Mouse (Mus musculus) liver, postnatal 0 days (tissue): Measurements from ENCODE around the gene Mrpl50. TPM values are rescaled to one million over a fixed set of nuclear protein-coding genes. Genes with fewer than 3 reads are reported as not detected.

ENCODE experiments used
- ATAC-seq: fragments of 200-750 bp; cut with Nextera tagmentation; 2 replicates; pipeline ENCODE4 v1.8.0; 2017; ENCODE audit warnings: mild to moderate bottlenecking, moderate library complexity
- DNase-seq: peaks from one replicate; pipeline ENCODE4 v3.0.0-alpha.2; 2016
- H3K27ac ChIP-seq: fragments of 300-500 bp; sonication (generic); 2 replicates; pipeline ENCODE4 v1.5.1; 2014; ENCODE audit warnings: antibody characterized with exemption, moderate library complexity, mild to moderate bottlenecking, low read depth
- H3K27me3 ChIP-seq: fragments of 300-500 bp; sonication (generic); 2 replicates; pipeline ENCODE4 v1.6.1; 2014; ENCODE audit warnings: low read length, control low read depth, mixed read lengths; ENCODE audit not compliant: insufficient read depth
- H3K36me3 ChIP-seq: fragments of 300-500 bp; sonication (generic); replicated peaks from 2 replicates; pipeline ENCODE4 v1.6.1; 2014; ENCODE audit warnings: mild to moderate bottlenecking, control low read depth, low read length, moderate library complexity, mixed read lengths; ENCODE audit not compliant: insufficient read depth
- H3K4me1 ChIP-seq: fragments of 300-500 bp; sonication (generic); 2 replicates; pipeline ENCODE4 v1.6.1; 2014; ENCODE audit warnings: antibody characterized with exemption, mild to moderate bottlenecking, control low read depth; ENCODE audit not compliant: insufficient read depth
- H3K4me2 ChIP-seq: fragments of 300-500 bp; sonication (generic); 2 replicates; pipeline ENCODE4 v1.6.1; 2014; ENCODE audit warnings: low read depth, mild to moderate bottlenecking, low read length, moderate library complexity, mixed read lengths
- H3K4me3 ChIP-seq: fragments of 300-500 bp; sonication (generic); 2 replicates; pipeline ENCODE4 v1.5.1; 2014; ENCODE audit warnings: low read depth, low read length
- H3K9ac ChIP-seq: fragments of 300-500 bp; sonication (generic); replicated peaks from 2 replicates; pipeline ENCODE4 v1.6.1; 2014; ENCODE audit warnings: mild to moderate bottlenecking, moderate library complexity
- H3K9me3 ChIP-seq: fragments of 300-500 bp; sonication (generic); 2 replicates; pipeline ENCODE4 v1.6.1; 2016; ENCODE audit warnings: mild to moderate bottlenecking, control low read depth, low read length, mixed read lengths
- CTCF ChIP-seq: sonication (generic); IDR thresholded peaks from 2 replicates; pipeline ENCODE4 v1.5.1; 2016; ENCODE audit warnings: antibody characterized with exemption, low read depth
- EP300 ChIP-seq: IDR thresholded peaks from 2 replicates; pipeline ENCODE4 v1.6.1; 2016; ENCODE audit warnings: antibody characterized with exemption, low read depth, mild to moderate bottlenecking
- WGBS: fragments of 180-500 bp; shearing (Covaris S2); extraction: QIAGEN DNeasy Blood & Tissue Kit; methylation state at CpG from one replicate; pipeline ENCODE4 v1.1.7; 2014; ENCODE audit not compliant: insufficient replicate concordance; 5-methylcytosine and 5-hydroxymethylcytosine counted together
- polyA plus RNA-seq: library from polyadenylated mRNA; unstranded; fragments of >200 nt; fragmentation: Nextera tagmentation; extraction: Ambion mirVana; gene quantifications from 2 replicates; pipeline ENCODE4 v1.2.1, GENCODE M21; 2015

The Mrpl50 gene
- polyA plus RNA-seq, result 64.3 and 66.1 TPM in 2 replicates

GRCm38 (mm10) chr4:49520572-49521340 is at the start of gene Mrpl50, which contains the start of gene Zfp189:
TSS of gene Mrpl50 (minus strand) at chr4:49521093.
TSS of gene Zfp189 (plus strand) at chr4:49521176.
- TF ChIP-seq EP300 (no peak), CTCF (no peak)
- H3K9me3 ChIP-seq, result no peaks in the 10 kb centered on the region
- peak; percentile 92 for DNase-seq

GRCm38 (mm10) chr4:49567613-49568012 is 46.7 kb upstream of the Mrpl50 start:
- no peak overlapping the region for H3K4me3 ChIP-seq
- no peaks in the 10 kb centered on the region for H3K36me3 ChIP-seq
- no peak overlapping the region for H3K9ac ChIP-seq
- no peaks in the 10 kb centered on the region for H3K4me1 ChIP-seq
- no peak overlapping the region for H3K4me2 ChIP-seq
- DNase-seq (no peak), ATAC-seq (peak; percentile 79)
- WGBS, result 23% methylated on average over 3 of the region's 3 CpGs
- no peak overlapping the region for H3K27ac ChIP-seq
- TF ChIP-seq CTCF, result peak; percentile 94
- TF ChIP-seq EP300, result no peak
- no peaks in the 10 kb centered on the region for H3K27me3 ChIP-seq
- no peaks in the 10 kb centered on the region for H3K9me3 ChIP-seq

More at GRCm38 (mm10) chr4:49520572-49521340, at the start of gene Mrpl50, which contains the start of gene Zfp189:
- Histone ChIP-seq H3K27ac (peak within 1 kb of the TSS; percentile 90), H3K9ac (peak within 1 kb of the TSS; percentile 88), H3K36me3 (peaks cover 4% of the 10 kb centered on the region; the same call in 1 of the 2 replicates), H3K4me1 (peaks cover 13% of the 10 kb centered on the region), H3K27me3 (no peaks in the 10 kb centered on the region), H3K4me3 (peak within 1 kb of the TSS; percentile 84), H3K4me2 (peak within 1 kb of the TSS; percentile 90)
- peak; percentile 100 for ATAC-seq
- under 1% methylated on average over 41 of the region's 41 CpGs for WGBS

GRCm38 (mm10) chr4:49559915-49560772 is 39.3 kb upstream of the Mrpl50 start:
- Histone ChIP-seq H3K36me3 (no peaks in the 10 kb centered on the region), H3K4me3 (no peak overlapping the region), H3K27ac (peak overlapping the region; percentile 92), H3K9ac (peak overlapping the region; percentile 10; the same call in 1 of the 2 replicates), H3K4me1 (peaks cover 8% of the 10 kb centered on the region; the same call in 1 of the 2 replicates), H3K9me3 (no peaks in the 10 kb centered on the region), H3K4me2 (no peak overlapping the region), H3K27me3 (no peaks in the 10 kb centered on the region)
- peak; percentile 85 for DNase-seq
- ATAC-seq, result peak; percentile 93
- WGBS, result 58% methylated on average over 20 of the region's 20 CpGs
- no peak for TF ChIP-seq CTCF
- peak; percentile 81 for TF ChIP-seq EP300

- Histone ChIP-seq H3K4me1 (peaks cover 8% of the 10 kb centered on the region; the same call in 1 of the 2 replicates), H3K4me2 (no peak overlapping the region; the same call in 1 of the 2 replicates), H3K27me3 (no peaks in the 10 kb centered on the region), H3K27ac (peak overlapping the region; percentile 92), H3K9me3 (no peaks in the 10 kb centered on the region), H3K4me3 (no peak overlapping the region), H3K9ac (no peak overlapping the region), H3K36me3 (no peaks in the 10 kb centered on the region)
- DNase-seq, result no peak
- WGBS, result 34% methylated on average over 2 of the region's 2 CpGs
- TF ChIP-seq CTCF, result no peak
- TF ChIP-seq EP300, result 0 out of 2 replicates have a peak, but pooled peaks have one; percentile 42
- peak; percentile 43 for ATAC-seq
Observed at GRCm38 (mm10) chr4:49558181-49558580, 37.3 kb upstream of the Mrpl50 start.

- H3K36me3 ChIP-seq, result no peaks in the 10 kb centered on the region
Observed at GRCm38 (mm10) chr4:49557375-49557774, 36.5 kb upstream of the Mrpl50 start.

GRCm38 (mm10) chr4:49553380-49553779 is 32.5 kb upstream of the Mrpl50 start:
- DNase-seq (no peak), ATAC-seq (peak; percentile 35)
- no peak overlapping the region for H3K4me3 ChIP-seq
- peak overlapping the region; percentile 84 for H3K27ac ChIP-seq
- TF ChIP-seq EP300 (no peak), CTCF (no peak)
- no peak overlapping the region for H3K9ac ChIP-seq
- no peak overlapping the region for H3K4me2 ChIP-seq
- WGBS, result 50% methylated on average over 5 of the region's 5 CpGs
- no peaks in the 10 kb centered on the region for H3K4me1 ChIP-seq
- H3K9me3 ChIP-seq, result no peaks in the 10 kb centered on the region
- no peaks in the 10 kb centered on the region for H3K36me3 ChIP-seq
- no peaks in the 10 kb centered on the region for H3K27me3 ChIP-seq

More at GRCm38 (mm10) chr4:49557375-49557774, 36.5 kb upstream of the Mrpl50 start:
- ATAC-seq (no peak), DNase-seq (no peak)
- Histone ChIP-seq H3K9me3 (no peaks in the 10 kb centered on the region), H3K27ac (peak overlapping the region; percentile 92), H3K9ac (no peak overlapping the region; the same call in 1 of the 2 replicates), H3K4me3 (no peak overlapping the region), H3K4me2 (no peak overlapping the region), H3K27me3 (no peaks in the 10 kb centered on the region), H3K4me1 (peaks cover 8% of the 10 kb centered on the region; the same call in 1 of the 2 replicates)
- WGBS, result 85% methylated on average over 7 of the region's 7 CpGs
- no peak for TF ChIP-seq CTCF
- no peak for TF ChIP-seq EP300
